Mouse (Mus musculus) CH12.LX (cell line): Measurements from ENCODE around the gene Camkmt. TPM values are rescaled to one million over a fixed set of nuclear protein-coding genes. Genes with fewer than 3 reads are reported as not detected.

ENCODE experiments used
- DNase-seq: peaks from one replicate; pipeline ENCODE4 v3.0.0-alpha.2; 2013; ENCODE audit errors: extremely low read depth
- H3K27ac ChIP-seq: 2 replicates; pipeline ENCODE4 v1.5.1; 2012; ENCODE audit warnings: low read depth, mild to moderate bottlenecking, control low read depth, moderate library complexity; ENCODE audit not compliant: insufficient read depth
- H3K27me3 ChIP-seq: replicated peaks from 2 replicates; pipeline ENCODE3; 2012; ENCODE audit warnings: inconsistent platforms
- H3K36me3 ChIP-seq, 2 experiments: replicated peaks in 1 of 2; 2 replicates each; pipeline versions ENCODE3 to v1.6.1; 2012; ENCODE audit warnings: inconsistent platforms in 1 of 2, low read length in 1 of 2, mild to moderate bottlenecking in 1 of 2, mixed read lengths in 1 of 2, moderate library complexity in 1 of 2; ENCODE audit not compliant: control insufficient read depth in 1 of 2, insufficient read depth in 1 of 2
- H3K4me1 ChIP-seq, 2 experiments: 2 replicates each; pipeline ENCODE4 v1.6.1; 2012; ENCODE audit warnings: inconsistent platforms in 1 of 2, moderate library complexity in 1 of 2; ENCODE audit not compliant: insufficient read depth in 2 of 2, control insufficient read depth in 1 of 2
- H3K4me2 ChIP-seq: 2 replicates; pipeline ENCODE4 v1.6.1; 2012; ENCODE audit warnings: low read depth, mild to moderate bottlenecking, control low read depth; ENCODE audit not compliant: poor library complexity, insufficient read depth, severe bottlenecking
- H3K4me3 ChIP-seq, 3 experiments: fragments of 150-350 bp in 1 of 3; sonication (generic) in 1 of 3; replicated peaks in 1 of 3; 2 replicates each; pipeline versions ENCODE3 to v1.5.1; 2011 to 2012; ENCODE audit warnings: low read depth in 2 of 3, low read length in 2 of 3, mild to moderate bottlenecking in 2 of 3, moderate library complexity in 2 of 3, control low read depth in 1 of 3, improper control_type of control experiment in 1 of 3, inconsistent platforms in 1 of 3, mixed read lengths in 1 of 3; ENCODE audit not compliant: poor library complexity in 1 of 3
- H3K79me2 ChIP-seq: replicated peaks from 2 replicates; pipeline ENCODE4 v1.6.1; 2012; ENCODE audit warnings: mild to moderate bottlenecking, moderate library complexity; ENCODE audit not compliant: control insufficient read depth, poor library complexity, insufficient read depth, severe bottlenecking; ENCODE audit errors: extremely low read depth
- H3K9ac ChIP-seq: 2 replicates; pipeline ENCODE4 v1.6.1; 2012; ENCODE audit warnings: low read depth, mild to moderate bottlenecking, control low read depth, moderate library complexity; ENCODE audit not compliant: insufficient read depth
- H3K9me3 ChIP-seq: replicated peaks from 2 replicates; pipeline ENCODE3; 2012; ENCODE audit warnings: low read length, inconsistent platforms, mixed read lengths
- BHLHE40 ChIP-seq: IDR thresholded peaks from 2 replicates; pipeline ENCODE4 v1.6.1; 2011; ENCODE audit warnings: mild to moderate bottlenecking, low read depth, low read length, improper control_type of control experiment
- CTCF ChIP-seq, 2 experiments: IDR thresholded peaks in 1 of 2; conservative IDR thresholded peaks in 1 of 2; 2 replicates each; pipeline ENCODE4 v1.5.1; 2011 to 2012; ENCODE audit warnings: low read depth in 2 of 2, low read length in 2 of 2, improper control_type of control experiment in 1 of 2, inconsistent platforms in 1 of 2, mild to moderate bottlenecking in 1 of 2, moderate library complexity in 1 of 2
- E2F4 ChIP-seq: IDR thresholded peaks from 2 replicates; pipeline ENCODE4 v1.6.1; 2011; ENCODE audit warnings: low read depth, low read length, improper control_type of control experiment; ENCODE audit not compliant: insufficient replicate concordance
- HCFC1 ChIP-seq: IDR thresholded peaks from 2 replicates; pipeline ENCODE4 v1.6.1; 2012; ENCODE audit warnings: low read depth, mild to moderate bottlenecking, inconsistent platforms, low read length, improper control_type of control experiment
- IRF4 ChIP-seq: IDR thresholded peaks from 2 replicates; pipeline ENCODE4 v1.6.1; 2014; ENCODE audit warnings: low read depth, mild to moderate bottlenecking, inconsistent platforms, low read length, improper control_type of control experiment
- JUN ChIP-seq: IDR thresholded peaks from 2 replicates; pipeline ENCODE4 v1.6.1; 2011; ENCODE audit warnings: low read depth, mild to moderate bottlenecking, low read length, improper control_type of control experiment, moderate library complexity; ENCODE audit not compliant: insufficient read depth
- JUND ChIP-seq: conservative IDR thresholded peaks from 2 replicates; pipeline ENCODE4 v1.6.1; 2011; ENCODE audit warnings: low read depth, low read length, improper control_type of control experiment
- KAT2A ChIP-seq: IDR thresholded peaks from 2 replicates; pipeline ENCODE4 v1.6.1; 2012; ENCODE audit warnings: low read length, improper control_type of control experiment, inconsistent platforms; ENCODE audit not compliant: insufficient replicate concordance
- MAX ChIP-seq: IDR thresholded peaks from 2 replicates; pipeline ENCODE4 v1.6.1; 2011; ENCODE audit warnings: low read length, improper control_type of control experiment
- MAZ ChIP-seq: IDR thresholded peaks from 2 replicates; pipeline ENCODE4 v1.6.1; 2012; ENCODE audit warnings: low read depth, mild to moderate bottlenecking, inconsistent platforms, low read length, improper control_type of control experiment, moderate library complexity
- MEF2A ChIP-seq: IDR thresholded peaks from 2 replicates; pipeline ENCODE4 v1.6.1; 2014; ENCODE audit warnings: low read depth, mild to moderate bottlenecking, inconsistent platforms, low read length, improper control_type of control experiment, borderline replicate concordance
- MXI1 ChIP-seq: IDR thresholded peaks from 2 replicates; pipeline ENCODE4 v1.6.1; 2011; ENCODE audit warnings: mild to moderate bottlenecking, low read depth, low read length, improper control_type of control experiment
- MYC ChIP-seq: IDR thresholded peaks from 2 replicates; pipeline ENCODE4 v1.6.1; 2011; ENCODE audit warnings: low read depth, mild to moderate bottlenecking, improper control_type of control experiment, low read length
- NELFE ChIP-seq: IDR thresholded peaks from 2 replicates; pipeline ENCODE4 v1.6.1; 2011; ENCODE audit warnings: low read depth, low read length, improper control_type of control experiment
- PAX5 ChIP-seq: IDR thresholded peaks from 2 replicates; pipeline ENCODE4 v1.6.1; 2012; ENCODE audit warnings: low read length, inconsistent platforms, mixed read lengths
- POLR2A ChIP-seq: IDR thresholded peaks from 2 replicates; pipeline ENCODE4 v1.6.1; 2011; ENCODE audit warnings: low read depth, mild to moderate bottlenecking, improper control_type of control experiment, low read length
- RAD21 ChIP-seq: IDR thresholded peaks from 2 replicates; pipeline ENCODE4 v1.6.1; 2011; ENCODE audit warnings: low read depth, mild to moderate bottlenecking, low read length, improper control_type of control experiment, moderate library complexity
- SMC3 ChIP-seq: IDR thresholded peaks from 2 replicates; pipeline ENCODE4 v1.6.1; 2011; ENCODE audit warnings: low read depth, low read length, improper control_type of control experiment
- TCF12 ChIP-seq: IDR thresholded peaks from 2 replicates; pipeline ENCODE4 v1.6.1; 2014; ENCODE audit warnings: low read depth, mild to moderate bottlenecking, inconsistent platforms, low read length, improper control_type of control experiment
- UBTF ChIP-seq: IDR thresholded peaks from 2 replicates; pipeline ENCODE4 v1.6.1; 2012; ENCODE audit warnings: low read depth, mild to moderate bottlenecking, inconsistent platforms, low read length, improper control_type of control experiment, moderate library complexity
- USF2 ChIP-seq: conservative IDR thresholded peaks from 2 replicates; pipeline ENCODE4 v1.6.1; 2011; ENCODE audit warnings: low read depth, low read length, improper control_type of control experiment
- ZKSCAN1 ChIP-seq: IDR thresholded peaks from 2 replicates; pipeline ENCODE4 v1.6.1; 2012; ENCODE audit warnings: low read depth, inconsistent platforms, low read length, improper control_type of control experiment, borderline replicate concordance
- dilution Hi-C: fragments of 300-500 bp; cut with MboI; formaldehyde crosslinking; loops from 2 replicates; pipeline ENCODE4 v1.14.3; 2020; ENCODE audit warnings: low sequenced_read_pairs; ENCODE audit not compliant: extremely low pct_unique_long_range_greater_than_20kb, extremely low pct_ligation_motif_present
- in situ Hi-C: fragments of 300-500 bp; cut with MboI; formaldehyde crosslinking; loops from 3 replicates; pipeline ENCODE4 v1.14.3; 2019; ENCODE audit warnings: low sequenced_read_pairs, low pct_ligation_motif_present, low pct_unique_long_range_greater_than_20kb, mixed read lengths
- polyA plus RNA-seq: library from polyadenylated mRNA; unstranded; fragments of >175 nt; gene quantifications from 2 replicates; pipeline ENCODE4 v1.2.1, GENCODE M21; 2012; ENCODE audit warnings: low read depth; ENCODE audit not compliant: insufficient read length
- total RNA-seq, 2 experiments: library from RNA; depleted of rRNA; stranded (reverse); fragments of 300-350 nt in 1 of 2; fragments of >200 nt in 1 of 2; gene quantifications; 2 replicates each; pipeline ENCODE4 v1.2.3; 2012 to 2014

The Camkmt gene
- total and polyA plus RNA-seq, 3 experiments, result 1.5 to 4.4 (median 1.8) TPM

- no peak overlapping the region for H3K4me2 ChIP-seq
- no peaks in the 10 kb centered on the region for H3K36me3 ChIP-seq
- no peak for TF ChIP-seq UBTF
- no peak for TF ChIP-seq IRF4
- no peak for TF ChIP-seq HCFC1
- TF ChIP-seq MAZ, result no peak
- no peak for TF ChIP-seq SMC3
- no peak for TF ChIP-seq NELFE
- TF ChIP-seq PAX5, result no peak
- no peak for TF ChIP-seq BHLHE40
- TF ChIP-seq USF2, result no peak
- no peak for TF ChIP-seq JUN
- TF ChIP-seq MEF2A, result no peak
- no peak for TF ChIP-seq E2F4
- TF ChIP-seq MXI1, result no peak
- TF ChIP-seq KAT2A, result no peak
- TF ChIP-seq CTCF (conservative IDR thresholded peaks at IDR 0.05 in 1 of 2, IDR thresholded peaks at IDR 0.05 in 1 of 2; ENCODE audit: low read depth in 2 of 2, low read length in 2 of 2), result no peak
- TF ChIP-seq MAX, result no peak
- TF ChIP-seq POLR2A, result no peak
- no peak for TF ChIP-seq ZKSCAN1
- no peak for TF ChIP-seq JUND
- H3K9ac ChIP-seq, result no peak overlapping the region
- no peaks in the 10 kb centered on the region for H3K79me2 ChIP-seq
- H3K4me3 ChIP-seq, result no peak overlapping the region
- dilution Hi-C loops (no loop called here), in situ Hi-C loops (no loop called here)
- H3K4me1 ChIP-seq, result no peaks in the 10 kb centered on the region
- no peak for DNase-seq
- no peaks in the 10 kb centered on the region for H3K9me3 ChIP-seq
- no peaks in the 10 kb centered on the region for H3K27me3 ChIP-seq
- no peak overlapping the region for H3K27ac ChIP-seq
Observed at GRCm38 (mm10) chr17:85488601-85489487, 398.5 kb downstream of the Camkmt start.

GRCm38 (mm10) chr17:85489488-85489980 lies 399.2 kb downstream of the Camkmt start:
- DNase-seq, result no peak
- no peaks in the 10 kb centered on the region for H3K27me3 ChIP-seq
- no peak overlapping the region for H3K9ac ChIP-seq
- no peaks in the 10 kb centered on the region for H3K79me2 ChIP-seq
- no peaks in the 10 kb centered on the region for H3K9me3 ChIP-seq
- no peaks in the 10 kb centered on the region for H3K36me3 ChIP-seq
- H3K4me2 ChIP-seq, result no peak overlapping the region
- H3K4me1 ChIP-seq, result no peaks in the 10 kb centered on the region
- no peak overlapping the region for H3K27ac ChIP-seq
- TF ChIP-seq TCF12 (no peak), KAT2A (no peak), RAD21 (no peak), USF2 (no peak), MYC (no peak), JUND (no peak)
- TF ChIP-seq, all 38 proteins: peak for 0
- in situ Hi-C loops (no loop called here), dilution Hi-C loops (no loop called here)
- no peak overlapping the region for H3K4me3 ChIP-seq
